Mouse (Mus musculus) lung, embryonic 14.5 days (tissue): ENCODE measurements at regions not wholly inside any gene's neighbourhood (a gene's known extent, or its start where the extent isn't known, plus 50 kb on each side); places are given as distances from the start of the nearest gene placed in this dataset.

Experiments used
- ATAC-seq: fragments of 200-750 bp; cut with Nextera tagmentation; 2 replicates; pipeline ENCODE4 v1.8.0; 2017; ENCODE audit warnings: mild to moderate bottlenecking, moderate TSS enrichment, moderate library complexity; ENCODE audit not compliant: insufficient read depth
- DNase-seq: peaks from one replicate; pipeline ENCODE4 v3.0.0-alpha.2; 2015
- H3K27ac ChIP-seq: fragments of 300-500 bp; sonication (generic); 2 replicates; pipeline ENCODE4 v1.5.1; 2014; ENCODE audit warnings: low read depth, mild to moderate bottlenecking, moderate library complexity
- H3K27me3 ChIP-seq: fragments of 300-500 bp; sonication (generic); 2 replicates; pipeline ENCODE4 v1.6.1; 2014; ENCODE audit warnings: low read length, control low read depth; ENCODE audit not compliant: insufficient read depth
- H3K36me3 ChIP-seq: fragments of 300-500 bp; sonication (generic); 2 replicates; pipeline ENCODE4 v1.6.1; 2014; ENCODE audit warnings: control low read depth; ENCODE audit not compliant: insufficient read depth
- H3K4me1 ChIP-seq: fragments of 300-500 bp; sonication (generic); 2 replicates; pipeline ENCODE4 v1.6.1; 2014; ENCODE audit warnings: antibody characterized with exemption, control low read depth; ENCODE audit not compliant: insufficient read depth
- H3K4me2 ChIP-seq: fragments of 300-500 bp; sonication (generic); 2 replicates; pipeline ENCODE4 v1.6.1; 2014; ENCODE audit warnings: mild to moderate bottlenecking
- H3K4me3 ChIP-seq: fragments of 300-500 bp; sonication (generic); 2 replicates; pipeline ENCODE4 v1.5.1; 2014; ENCODE audit warnings: low read depth, low read length
- H3K9ac ChIP-seq: fragments of 300-500 bp; sonication (generic); 2 replicates; pipeline ENCODE4 v1.6.1; 2014
- H3K9me3 ChIP-seq: fragments of 300-500 bp; sonication (generic); 2 replicates; pipeline ENCODE4 v1.6.1; 2016; ENCODE audit warnings: low read depth, low read length, control low read depth
- CTCF ChIP-seq: IDR thresholded peaks from 2 replicates; pipeline ENCODE4 v1.5.1; 2016; ENCODE audit warnings: antibody characterized with exemption, low read depth
- WGBS: fragments of 180-500 bp; shearing (Covaris S2); extraction: QIAGEN DNeasy Blood & Tissue Kit; methylation state at CpG from one replicate; pipeline ENCODE4 v1.1.7; 2014; 5-methylcytosine and 5-hydroxymethylcytosine counted together

DNA sequence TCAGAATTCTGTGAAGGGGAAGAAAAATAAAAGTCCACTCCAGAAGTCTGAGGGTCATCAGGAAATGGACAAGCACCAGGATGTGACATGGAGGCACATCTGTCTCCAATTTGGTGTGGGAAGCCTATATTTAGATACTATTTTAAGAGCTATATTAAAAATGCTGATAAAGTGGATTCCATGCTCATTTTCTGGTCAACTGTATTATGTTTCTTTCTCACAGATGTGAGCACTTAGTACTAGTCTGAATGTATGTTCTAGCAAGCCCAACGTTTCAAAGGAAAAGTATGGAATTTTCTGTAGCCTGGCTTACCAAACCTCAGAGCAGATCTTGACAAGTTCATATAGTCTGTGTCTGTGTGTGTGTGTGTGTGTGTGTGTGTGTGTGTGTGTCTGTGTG, 197.0 kb downstream of the Dact1 start:
- DNase-seq, result no peak
- H3K9ac ChIP-seq, result no peak overlapping the region
- no peaks in the 10 kb centered on the region for H3K4me1 ChIP-seq
- no peaks in the 10 kb centered on the region for H3K36me3 ChIP-seq
- ATAC-seq, result no peak
- TF ChIP-seq CTCF, result no peak
- no peak overlapping the region for H3K4me3 ChIP-seq
- H3K4me2 ChIP-seq, result no peak overlapping the region
- 70% methylated on average over 1 of the region's 1 CpGs for WGBS
- H3K27me3 ChIP-seq, result no peaks in the 10 kb centered on the region
- no peak overlapping the region for H3K27ac ChIP-seq
- H3K9me3 ChIP-seq, result no peaks in the 10 kb centered on the region

GRCm38 (mm10) chr12:71512915-71513612, 203.4 kb downstream of the Dact1 start:
- WGBS, result 69% methylated on average over 7 of the region's 7 CpGs
- Histone ChIP-seq H3K27me3 (no peaks in the 10 kb centered on the region), H3K9me3 (no peaks in the 10 kb centered on the region), H3K27ac (no peak overlapping the region), H3K4me1 (no peaks in the 10 kb centered on the region), H3K4me3 (no peak overlapping the region), H3K9ac (no peak overlapping the region), H3K36me3 (no peaks in the 10 kb centered on the region), H3K4me2 (no peak overlapping the region)
- ATAC-seq, result no peak
- DNase-seq, result no peak
- no peak for TF ChIP-seq CTCF

DNA sequence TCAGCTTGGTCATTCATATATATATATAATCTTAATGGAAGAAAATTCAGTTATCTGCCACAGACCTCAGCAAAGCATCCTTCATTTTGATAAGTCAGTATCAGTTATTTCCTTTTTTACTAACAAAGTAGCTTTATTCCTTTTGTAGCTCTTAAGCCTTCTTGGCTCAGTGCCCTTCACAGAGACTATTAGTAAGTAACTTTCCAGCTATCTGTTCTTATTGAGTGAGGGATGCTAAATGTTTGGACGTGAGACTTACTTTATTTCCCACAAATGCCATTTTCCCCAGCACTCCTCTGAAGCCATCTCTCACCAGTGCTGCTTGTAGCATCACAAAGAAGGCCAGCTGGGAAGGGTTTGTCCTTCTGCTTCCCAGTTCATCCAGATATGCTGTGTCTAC, 209.8 kb downstream of the Dact1 start:
- DNase-seq, result peak; percentile 88
- H3K4me3 ChIP-seq, result no peak overlapping the region
- H3K27ac ChIP-seq, result no peak overlapping the region
- no peak overlapping the region for H3K4me2 ChIP-seq
- TF ChIP-seq CTCF, result no peak
- no peaks in the 10 kb centered on the region for H3K9me3 ChIP-seq
- WGBS, result 23% methylated on average over 1 of the region's 1 CpGs
- no peaks in the 10 kb centered on the region for H3K36me3 ChIP-seq
- peak; percentile 87 for ATAC-seq
- H3K9ac ChIP-seq, result no peak overlapping the region
- no peaks in the 10 kb centered on the region for H3K27me3 ChIP-seq
- H3K4me1 ChIP-seq, result peaks cover 4% of the 10 kb centered on the region; the same call in 1 of the 2 replicates

GRCm38 (mm10) chr12:71521936-71522335, 212.3 kb downstream of the Dact1 start:
- H3K4me1 ChIP-seq, result peaks cover 10% of the 10 kb centered on the region; the same call in 1 of the 2 replicates
- WGBS, result 66% methylated on average over 3 of the region's 3 CpGs
- no peak for ATAC-seq
- no peaks in the 10 kb centered on the region for H3K9me3 ChIP-seq
- no peak overlapping the region for H3K4me2 ChIP-seq
- no peak for TF ChIP-seq CTCF
- peak; percentile 48 for DNase-seq
- H3K27me3 ChIP-seq, result no peaks in the 10 kb centered on the region
- no peaks in the 10 kb centered on the region for H3K36me3 ChIP-seq
- H3K4me3 ChIP-seq, result no peak overlapping the region
- no peak overlapping the region for H3K9ac ChIP-seq
- H3K27ac ChIP-seq, result no peak overlapping the region

DNA sequence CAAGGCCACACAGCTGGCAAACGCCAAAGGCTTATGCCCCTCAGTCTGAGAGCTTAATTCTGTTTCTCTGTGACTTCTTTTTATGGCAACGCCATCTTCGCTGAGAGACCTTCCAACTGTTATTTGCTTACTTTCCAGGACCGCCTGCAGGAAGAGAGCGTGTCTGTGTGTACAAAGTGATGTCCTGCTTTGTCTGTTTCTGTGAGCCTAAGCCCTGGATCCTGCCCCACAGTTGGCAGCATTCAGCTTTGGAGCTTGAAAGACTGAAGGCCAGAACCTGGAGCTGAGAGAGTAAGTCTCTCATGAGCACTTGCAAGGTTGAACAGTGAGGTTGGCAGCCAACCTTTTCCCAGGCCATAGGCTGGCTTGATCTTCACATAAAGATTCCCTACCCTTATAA, 212.8 kb downstream of the Dact1 start:
- 26% methylated on average over 5 of the region's 5 CpGs for WGBS
- no peaks in the 10 kb centered on the region for H3K27me3 ChIP-seq
- no peaks in the 10 kb centered on the region for H3K36me3 ChIP-seq
- H3K9ac ChIP-seq, result no peak overlapping the region
- H3K4me1 ChIP-seq, result peaks cover 10% of the 10 kb centered on the region; the same call in 1 of the 2 replicates
- no peak overlapping the region for H3K4me3 ChIP-seq
- no peaks in the 10 kb centered on the region for H3K9me3 ChIP-seq
- ATAC-seq (no peak), DNase-seq (peak; percentile 46)
- no peak for TF ChIP-seq CTCF
- H3K27ac ChIP-seq, result no peak overlapping the region
- no peak overlapping the region for H3K4me2 ChIP-seq

- Histone ChIP-seq H3K36me3 (no peaks in the 10 kb centered on the region), H3K4me2 (0 out of 2 replicates have a peak overlapping the region, but pooled peaks have one; percentile 3), H3K9ac (no peak overlapping the region), H3K27ac (no peak overlapping the region), H3K9me3 (no peaks in the 10 kb centered on the region), H3K27me3 (no peaks in the 10 kb centered on the region), H3K4me3 (no peak overlapping the region), H3K4me1 (peaks cover 10% of the 10 kb centered on the region; the same call in 1 of the 2 replicates)
- no peak for TF ChIP-seq CTCF
- WGBS, result 8% methylated on average over 6 of the region's 6 CpGs
- peak; percentile 69; the same call in 1 of the 2 replicates for ATAC-seq
- DNase-seq, result peak; percentile 70
Observed at GRCm38 (mm10) chr12:71524156-71524555, 214.5 kb downstream of the Dact1 start.

GRCm38 (mm10) chr12:71525255-71525927, 215.7 kb downstream of the Dact1 start:
- Histone ChIP-seq H3K9me3 (no peaks in the 10 kb centered on the region), H3K4me3 (no peak overlapping the region), H3K36me3 (no peaks in the 10 kb centered on the region), H3K9ac (no peak overlapping the region), H3K27ac (no peak overlapping the region), H3K4me1 (peaks cover 10% of the 10 kb centered on the region; the same call in 1 of the 2 replicates), H3K4me2 (no peak overlapping the region), H3K27me3 (no peaks in the 10 kb centered on the region)
- no peak for TF ChIP-seq CTCF
- ATAC-seq (no peak), DNase-seq (no peak)
- 56% methylated on average over 10 of the region's 10 CpGs for WGBS
